Mouse (Mus musculus) lung, adult 2 months (tissue): ENCODE results near the gene Ucp3.

Experiments
- CTCF ChIP-seq: fragments of 200-500 bp; IDR thresholded peaks from 2 replicates; pipeline ENCODE4 v1.5.1; 2011; ENCODE audit warnings: mild to moderate bottlenecking, low read length, control low read depth; ENCODE audit not compliant: insufficient read depth
- POLR2A ChIP-seq: fragments of 200-500 bp; IDR thresholded peaks from 2 replicates; pipeline ENCODE4 v1.6.1; 2011; ENCODE audit warnings: low read depth, mild to moderate bottlenecking, control low read depth, low read length, borderline replicate concordance; ENCODE audit errors: extremely low read depth

DNA sequence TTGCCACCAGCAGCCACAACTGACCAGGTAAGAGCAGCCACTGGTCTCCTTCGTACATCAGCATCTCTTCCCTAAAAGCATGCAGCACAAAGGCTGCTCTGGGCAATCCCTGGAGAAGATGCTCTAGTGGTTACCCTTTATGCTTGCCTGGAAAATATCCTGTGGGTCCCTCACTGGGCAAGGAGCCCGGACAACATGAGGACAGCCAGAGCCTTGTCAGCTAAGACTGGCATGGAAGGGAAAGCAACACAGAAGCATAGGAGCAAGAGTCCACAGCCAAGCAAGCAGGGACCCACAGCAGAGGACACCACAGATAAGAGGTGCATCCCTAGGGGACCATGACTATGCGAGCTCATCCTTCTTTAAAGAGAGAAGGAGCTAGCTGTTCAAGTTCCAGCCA lies 12.9 kb upstream of the Ucp3 start:
- no peak for TF ChIP-seq CTCF
- TF ChIP-seq POLR2A, result no peak
